Mouse (Mus musculus): Measurements from ENCODE around the gene Nap1l4. TPM values are rescaled to one million over a fixed set of nuclear protein-coding genes. Genes with fewer than 3 reads are reported as not detected.
"Not testable (repeated sequence)": the region's sequence is repeated elsewhere in the genome, so short reads cannot be mapped to it uniquely, and the experiment has no call there.

The Nap1l4 gene
- polyA plus RNA-seq, 1 experiment from 2014 or later = 318 TPM

DNA sequence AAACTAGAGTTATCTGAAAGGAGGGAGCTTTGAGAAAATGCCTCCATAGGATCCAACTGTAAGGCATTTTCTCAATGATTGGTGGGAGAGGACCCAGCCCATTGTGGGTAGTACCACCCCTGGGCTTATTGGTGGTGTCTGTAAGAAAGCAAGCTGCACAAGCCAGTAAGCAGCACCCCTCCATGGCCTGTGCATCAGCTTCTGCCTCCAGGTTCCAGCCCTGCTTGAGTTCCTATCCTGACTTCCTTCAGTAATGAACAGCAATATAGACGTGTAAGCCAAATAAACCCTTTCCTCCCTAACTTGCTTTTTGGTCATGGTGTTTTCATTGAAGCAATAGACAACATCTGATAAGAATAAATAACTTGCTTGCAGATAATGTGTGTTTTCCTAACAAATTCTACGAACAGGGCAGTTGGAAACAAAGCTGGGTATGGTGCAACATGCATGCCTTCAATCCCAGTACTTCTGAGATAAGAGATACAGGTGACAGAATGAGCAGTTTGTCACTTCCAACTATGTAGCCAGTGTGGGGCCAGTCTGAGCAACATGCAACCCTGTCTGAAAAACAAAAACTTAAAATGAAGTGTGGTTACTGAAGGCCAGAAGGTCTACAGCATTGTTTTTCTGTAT, 798 bp upstream of the Nap1l4 start:
- 14% methylated on average over 2 of the region's 2 CpGs for WGBS
- DNase-seq (ENCODE audit: low spot score) = no peak
- Histone ChIP-seq H3K27ac (peak overlapping the region; percentile 98), H3K4me3 (peak overlapping the region; percentile 83), H3K4me1 (peaks cover 15% of the 10 kb centered on the region), H3K9me3 (no peaks in the 10 kb centered on the region), H3K36me3 (peaks cover 13% of the 10 kb centered on the region; the same call in 1 of the 2 replicates), H3K27me3 (ENCODE audit: insufficient read depth, poor library complexity, severe bottlenecking) (no peaks in the 10 kb centered on the region)

DNA sequence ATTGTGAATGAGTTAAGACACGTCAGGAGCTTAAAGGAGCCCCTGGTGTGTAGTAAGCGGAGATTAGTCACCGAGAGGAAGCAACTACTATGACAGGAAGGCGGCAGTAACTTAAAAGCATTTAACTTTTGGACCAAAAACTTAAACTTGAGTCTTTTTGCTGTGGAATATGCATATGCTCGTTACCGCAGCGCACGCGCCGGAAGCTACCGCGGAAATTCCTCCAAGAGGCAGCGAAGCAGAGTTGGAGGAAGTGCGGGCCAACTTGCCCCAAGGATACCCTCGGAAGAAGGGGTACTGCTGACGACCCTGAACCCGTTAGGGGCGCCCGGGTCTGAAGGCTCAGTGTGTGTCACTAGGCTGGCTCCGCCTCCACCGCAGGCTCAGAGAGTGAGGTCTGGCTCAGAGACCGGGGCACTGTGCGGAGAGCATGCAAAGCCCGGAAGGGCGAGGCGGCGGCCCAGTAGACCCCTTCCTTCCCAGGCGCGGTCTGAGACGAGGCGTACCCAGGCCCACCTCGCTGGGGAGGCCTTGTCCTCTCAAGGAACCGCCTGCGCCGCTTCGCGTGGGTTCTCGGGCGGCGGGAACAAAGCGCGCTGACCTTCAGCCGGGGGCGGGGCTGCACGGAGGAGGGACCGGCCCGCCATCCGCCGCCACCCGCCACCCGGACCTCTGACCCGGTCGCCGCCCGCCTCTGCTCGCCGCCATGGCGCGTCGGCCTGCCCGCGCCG, 510 bp downstream of the Nap1l4 start:
- H3K27ac ChIP-seq = peak overlapping the region; percentile 98
- no peaks in the 10 kb centered on the region for H3K27me3 ChIP-seq (ENCODE audit: insufficient read depth, poor library complexity, severe bottlenecking)
- no peaks in the 10 kb centered on the region for H3K9me3 ChIP-seq
- H3K36me3 ChIP-seq = peaks cover 5% of the 10 kb centered on the region; the same call in 1 of the 2 replicates
- peak overlapping the region; percentile 83 for H3K4me3 ChIP-seq
- WGBS = under 1% methylated on average over 63 of the region's 63 CpGs
- peak; percentile 89 for DNase-seq (ENCODE audit: low spot score)
- peaks cover 19% of the 10 kb centered on the region for H3K4me1 ChIP-seq

DNA sequence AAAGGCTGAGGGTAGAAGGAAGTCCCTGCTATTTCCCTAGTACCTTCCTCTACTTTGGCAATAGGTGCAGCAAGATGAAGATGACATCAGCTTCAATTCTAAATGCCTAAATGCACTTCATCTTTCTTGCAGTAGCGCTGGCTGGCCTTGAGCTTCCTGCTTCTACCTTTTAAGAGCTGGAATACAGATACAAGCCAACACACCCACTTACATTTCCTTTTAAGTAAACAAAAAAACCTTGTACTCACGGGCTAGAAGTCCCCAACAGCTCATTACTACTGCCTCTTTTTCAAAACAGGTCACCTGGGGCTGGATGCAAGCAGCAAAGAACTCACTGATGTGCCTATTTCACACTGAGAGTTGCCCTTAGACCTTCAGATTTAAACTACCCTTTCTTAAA, 2.4 kb downstream of the Nap1l4 start:
- Histone ChIP-seq H3K27ac (no peak overlapping the region), H3K27me3 (ENCODE audit: insufficient read depth, poor library complexity, severe bottlenecking) (no peaks in the 10 kb centered on the region), H3K4me3 (no peak overlapping the region), H3K4me1 (peaks cover 25% of the 10 kb centered on the region), H3K36me3 (peaks cover 2% of the 10 kb centered on the region; the same call in 1 of the 2 replicates), H3K9me3 (no peaks in the 10 kb centered on the region)
- no peak for DNase-seq (ENCODE audit: low spot score)
- 70% methylated on average over 2 of the region's 2 CpGs for WGBS

DNA sequence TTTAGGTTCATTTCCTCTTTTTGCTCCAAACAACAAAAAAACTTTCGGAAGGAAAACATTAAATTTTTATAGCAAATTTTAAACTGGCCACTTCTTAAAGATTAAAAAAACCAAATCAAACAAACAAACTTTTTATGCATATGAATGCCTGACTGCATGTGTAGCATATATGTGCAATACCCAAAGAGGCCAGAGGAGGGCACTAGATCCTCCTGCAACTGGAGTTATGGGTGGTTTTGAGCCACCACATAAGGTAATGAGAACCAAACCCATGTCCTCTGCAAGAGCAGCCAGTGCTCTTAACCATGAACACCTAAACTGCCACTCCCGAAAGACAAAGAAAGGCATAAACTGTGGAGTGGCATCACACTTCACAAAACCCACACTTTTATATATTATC, 4.5 kb downstream of the Nap1l4 start:
- peaks cover 7% of the 10 kb centered on the region; the same call in 1 of the 2 replicates for H3K36me3 ChIP-seq
- no peaks in the 10 kb centered on the region for H3K27me3 ChIP-seq (ENCODE audit: insufficient read depth, poor library complexity, severe bottlenecking)
- WGBS = 93% methylated on average over 2 of the region's 2 CpGs
- no peak overlapping the region for H3K4me3 ChIP-seq
- H3K27ac ChIP-seq = no peak overlapping the region
- peaks cover 19% of the 10 kb centered on the region; the same call in 1 of the 2 replicates for H3K4me1 ChIP-seq
- H3K9me3 ChIP-seq = no peaks in the 10 kb centered on the region
- DNase-seq (ENCODE audit: low spot score) = no peak

DNA sequence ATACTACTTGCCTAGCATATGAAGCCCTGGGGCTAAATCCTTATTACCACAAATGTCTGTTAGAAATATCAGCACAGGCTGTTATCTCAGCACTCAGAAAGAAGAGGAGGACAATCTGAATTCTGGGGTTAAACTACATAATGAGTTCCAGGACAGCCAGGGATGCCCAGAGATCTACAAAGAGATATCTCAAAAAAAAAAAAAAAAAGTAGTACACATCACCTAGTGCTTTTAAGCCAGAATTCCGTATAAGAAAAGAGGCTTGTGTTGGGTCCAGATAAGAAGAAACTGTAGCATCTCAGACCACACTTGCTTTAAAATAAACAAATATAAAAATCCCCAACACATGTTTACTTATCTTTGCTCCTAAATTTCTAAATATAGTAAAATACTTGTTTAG, 10.2 kb downstream of the Nap1l4 start:
- Histone ChIP-seq H3K27ac (no peak overlapping the region), H3K4me1 (0 out of 2 replicates have a peak, but pooled peaks cover 9% of the 10 kb centered on the region), H3K36me3 (peaks cover 63% of the 10 kb centered on the region), H3K27me3 (ENCODE audit: insufficient read depth, poor library complexity, severe bottlenecking) (no peaks in the 10 kb centered on the region), H3K4me3 (no peak overlapping the region), H3K9me3 (no peaks in the 10 kb centered on the region)
- 63% methylated on average over 1 of the region's 1 CpGs for WGBS
- DNase-seq (ENCODE audit: low spot score) = no peak

DNA sequence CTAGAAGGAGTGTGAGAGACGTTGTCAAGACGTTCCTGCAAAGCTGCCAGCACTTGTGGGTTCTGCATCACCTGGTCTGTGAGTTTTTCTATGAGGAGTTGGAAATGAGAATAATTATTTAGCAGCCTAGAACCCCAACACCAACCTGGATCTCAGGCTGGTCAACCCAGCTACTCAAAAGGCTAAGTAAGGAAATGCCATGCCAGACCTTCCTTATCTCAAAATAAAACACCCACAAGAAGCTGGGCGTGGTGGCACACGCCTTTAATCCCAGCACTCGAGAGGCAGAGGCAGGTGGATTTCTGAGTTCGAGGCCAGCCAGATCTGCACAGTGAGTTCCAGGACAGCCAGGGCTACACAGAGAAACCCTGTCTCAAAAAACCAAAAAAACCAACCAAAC, 10.7 kb downstream of the Nap1l4 start:
- DNase-seq (ENCODE audit: low spot score) = not testable (repeated sequence)
- H3K36me3 ChIP-seq = peaks cover 68% of the 10 kb centered on the region
- 83% methylated on average over 6 of the region's 6 CpGs for WGBS

DNA sequence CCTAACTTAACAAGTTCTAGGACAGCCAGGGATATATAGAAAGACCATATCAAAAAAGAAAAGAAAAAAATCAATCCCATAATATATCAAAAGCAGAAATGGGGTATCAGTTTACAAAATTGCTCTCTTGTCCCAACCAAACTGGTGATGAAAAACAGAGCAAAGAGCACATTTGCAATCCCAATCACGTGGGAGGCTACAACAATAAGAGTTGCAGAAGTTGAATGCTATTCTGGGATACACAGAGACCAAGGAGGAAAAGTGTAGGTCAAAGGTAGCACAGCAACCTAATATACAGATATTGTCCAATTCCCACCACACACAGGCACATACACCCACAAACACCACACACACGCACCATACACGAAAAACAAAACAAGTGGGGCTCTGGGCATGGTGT, 12.7 kb downstream of the Nap1l4 start:
- H3K36me3 ChIP-seq = peaks cover 85% of the 10 kb centered on the region

More for the DNA sequence above, 10.7 kb downstream of the Nap1l4 start:
- not testable (repeated sequence) for H3K4me1 ChIP-seq; H3K9me3 ChIP-seq; H3K4me3 ChIP-seq; H3K27me3 ChIP-seq (ENCODE audit: insufficient read depth, poor library complexity, severe bottlenecking); H3K27ac ChIP-seq

DNA sequence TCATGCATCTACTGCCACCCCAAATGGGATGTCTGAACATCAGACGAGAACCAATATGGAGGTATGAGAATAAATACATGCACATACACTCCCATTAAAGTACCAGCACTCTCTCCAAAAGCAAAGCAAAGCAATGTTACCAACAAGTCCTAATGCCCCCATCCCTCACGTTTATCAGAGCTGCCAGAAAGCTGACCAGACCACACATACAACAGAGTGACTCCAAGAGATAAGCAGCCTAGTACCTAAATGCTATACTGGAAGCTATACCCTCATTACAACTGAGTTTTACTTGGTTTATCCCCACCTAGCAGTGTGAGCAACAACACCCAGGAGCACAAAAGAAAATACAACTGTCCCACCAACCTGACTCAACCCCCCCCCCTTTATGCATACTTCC, 15.6 kb downstream of the Nap1l4 start:
- no peaks in the 10 kb centered on the region for H3K27me3 ChIP-seq (ENCODE audit: insufficient read depth, poor library complexity, severe bottlenecking)
- no peak overlapping the region for H3K4me3 ChIP-seq
- 66% methylated on average over 2 of the region's 2 CpGs for WGBS
- no peak overlapping the region for H3K27ac ChIP-seq
- H3K4me1 ChIP-seq = no peaks in the 10 kb centered on the region
- H3K9me3 ChIP-seq = no peaks in the 10 kb centered on the region
- peaks cover 99% of the 10 kb centered on the region for H3K36me3 ChIP-seq
- DNase-seq (ENCODE audit: low spot score) = no peak

More for the DNA sequence above, 12.7 kb downstream of the Nap1l4 start:
- H3K27ac ChIP-seq = no peak overlapping the region
- no peak for DNase-seq (ENCODE audit: low spot score)
- 90% methylated on average over 3 of the region's 3 CpGs for WGBS
- no peaks in the 10 kb centered on the region for H3K27me3 ChIP-seq (ENCODE audit: insufficient read depth, poor library complexity, severe bottlenecking)
- no peak overlapping the region for H3K4me3 ChIP-seq
- no peaks in the 10 kb centered on the region for H3K9me3 ChIP-seq
- H3K4me1 ChIP-seq = no peaks in the 10 kb centered on the region

DNA sequence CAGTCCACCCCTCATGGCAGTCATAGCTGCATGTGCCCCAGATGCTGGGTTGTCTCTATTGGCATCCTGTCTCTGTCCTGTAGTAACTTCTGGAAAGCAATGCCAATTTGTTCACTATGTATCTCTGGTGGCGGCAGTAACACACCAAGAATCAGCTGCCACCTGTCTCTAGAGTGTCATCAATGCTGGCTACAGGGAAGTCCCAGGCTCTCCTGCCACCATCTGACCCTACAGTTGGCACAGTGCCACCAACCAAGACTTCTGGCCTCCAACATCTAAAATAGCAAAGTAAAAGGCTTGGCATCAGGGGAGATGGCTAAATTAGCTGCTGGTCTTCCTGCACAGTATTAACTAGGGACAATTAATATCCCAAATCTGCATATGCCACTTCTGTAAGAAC, 16.5 kb downstream of the Nap1l4 start:
- Histone ChIP-seq H3K4me3 (no peak overlapping the region), H3K27ac (no peak overlapping the region), H3K36me3 (peaks cover 99% of the 10 kb centered on the region), H3K27me3 (ENCODE audit: insufficient read depth, poor library complexity, severe bottlenecking) (no peaks in the 10 kb centered on the region), H3K9me3 (no peaks in the 10 kb centered on the region), H3K4me1 (no peaks in the 10 kb centered on the region)
- 87% methylated on average over 1 of the region's 1 CpGs for WGBS
- no peak for DNase-seq (ENCODE audit: low spot score)

DNA sequence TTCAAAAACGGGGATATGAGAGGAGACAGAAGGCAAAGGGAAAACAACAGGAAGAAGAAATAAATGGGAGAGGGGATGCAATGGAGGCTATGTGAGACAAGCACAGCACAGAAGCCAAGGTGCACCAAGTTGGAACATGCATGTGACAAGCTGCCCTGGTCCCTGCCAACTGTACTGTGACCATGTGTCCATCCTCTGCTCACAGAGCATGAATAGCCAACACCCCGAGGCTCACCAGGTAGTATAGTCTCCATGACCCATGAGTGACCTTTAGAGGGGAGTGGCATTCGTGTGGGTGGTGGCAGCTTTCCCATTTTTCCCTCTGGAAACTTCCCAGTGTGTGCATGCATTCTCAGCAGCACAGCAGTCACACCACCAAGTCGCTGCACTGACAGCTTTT, 29.6 kb downstream of the Nap1l4 start:
- 80% methylated on average over 4 of the region's 4 CpGs for WGBS
- Histone ChIP-seq H3K27ac (no peak overlapping the region), H3K9me3 (no peaks in the 10 kb centered on the region), H3K4me3 (no peak overlapping the region), H3K36me3 (peaks cover 97% of the 10 kb centered on the region), H3K4me1 (no peaks in the 10 kb centered on the region), H3K27me3 (ENCODE audit: insufficient read depth, poor library complexity, severe bottlenecking) (no peaks in the 10 kb centered on the region)
- no peak for DNase-seq (ENCODE audit: low spot score)

DNA sequence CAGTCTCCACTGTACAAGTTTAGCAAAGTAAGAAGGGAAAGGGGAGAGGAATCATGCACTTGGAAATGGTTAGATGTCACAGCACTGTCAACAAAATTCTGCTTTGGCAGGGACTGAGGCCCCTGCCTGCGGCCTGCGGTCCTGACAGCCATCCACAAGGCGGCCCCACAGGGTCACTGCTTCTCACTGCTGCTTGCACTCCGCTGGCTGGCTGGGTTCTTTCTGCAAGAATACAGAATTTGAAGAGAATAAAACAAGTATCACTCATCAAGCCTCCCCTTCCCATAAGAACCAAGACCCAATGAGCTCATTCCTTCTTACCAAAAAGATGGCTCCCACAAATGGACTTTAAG, 34.5 kb downstream of the Nap1l4 start:
- H3K4me3 ChIP-seq = no peak overlapping the region
- H3K27ac ChIP-seq = no peak overlapping the region
- no peaks in the 10 kb centered on the region for H3K9me3 ChIP-seq
- peaks cover 8% of the 10 kb centered on the region; the same call in 1 of the 2 replicates for H3K4me1 ChIP-seq
- 96% methylated on average over 4 of the region's 4 CpGs for WGBS
- DNase-seq (ENCODE audit: low spot score) = no peak
- H3K27me3 ChIP-seq (ENCODE audit: insufficient read depth, poor library complexity, severe bottlenecking) = no peaks in the 10 kb centered on the region
- peaks cover 74% of the 10 kb centered on the region for H3K36me3 ChIP-seq

DNA sequence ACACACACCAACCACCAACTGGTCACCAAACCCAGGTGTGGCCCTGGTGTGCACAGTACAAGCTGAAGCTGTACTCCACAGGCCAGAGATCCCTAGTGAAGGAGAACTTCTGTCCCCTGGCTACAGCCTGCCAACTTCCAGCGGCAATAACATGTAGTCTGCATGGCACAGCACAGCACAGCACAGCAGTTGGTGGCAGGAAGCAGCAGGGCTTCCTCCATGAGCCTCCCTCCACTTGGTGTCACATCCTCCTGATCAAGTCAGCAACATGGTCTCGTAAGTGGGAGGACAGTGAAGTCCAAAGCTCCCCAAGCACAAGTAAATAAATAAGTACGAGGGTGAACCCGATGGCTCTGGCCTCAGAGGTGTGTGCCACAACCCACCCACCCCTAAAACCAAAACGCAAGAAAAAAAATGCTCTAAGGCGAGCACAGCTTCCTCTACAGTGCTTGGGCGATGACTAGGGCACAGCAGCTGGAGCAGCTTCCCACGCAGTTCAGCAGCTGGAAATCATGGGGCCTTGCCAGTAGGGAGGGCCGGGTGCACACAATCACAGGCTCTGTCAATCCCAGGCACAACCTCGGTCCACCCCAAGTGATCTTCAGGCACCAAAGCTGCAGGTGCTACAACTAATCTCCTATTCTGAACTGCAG, 35.0 kb downstream of the Nap1l4 start:
- Histone ChIP-seq H3K4me3 (no peak overlapping the region), H3K4me1 (peaks cover 9% of the 10 kb centered on the region; the same call in 1 of the 2 replicates), H3K27ac (no peak overlapping the region), H3K27me3 (ENCODE audit: insufficient read depth, poor library complexity, severe bottlenecking) (no peaks in the 10 kb centered on the region), H3K9me3 (no peaks in the 10 kb centered on the region), H3K36me3 (peaks cover 69% of the 10 kb centered on the region)
- 88% methylated on average over 10 of the region's 10 CpGs for WGBS
- DNase-seq (ENCODE audit: low spot score) = no peak

DNA sequence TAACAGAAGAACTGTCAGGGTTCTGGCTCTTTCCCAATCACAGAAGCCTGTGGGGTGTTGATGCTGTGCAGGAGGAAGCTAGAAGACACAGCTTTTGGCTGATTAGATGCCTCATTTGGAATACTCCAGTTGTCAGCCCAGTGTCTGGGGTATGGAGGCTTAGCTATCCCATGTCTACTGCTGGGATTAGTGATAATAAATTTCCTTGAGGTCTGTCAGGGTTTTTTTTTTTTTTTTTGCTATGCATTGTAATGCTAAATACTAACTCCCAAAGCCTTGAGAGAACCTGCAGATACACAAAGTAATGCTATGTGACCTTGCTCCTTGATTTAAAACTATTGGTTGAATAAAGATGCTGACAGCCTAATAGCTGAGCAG, 37.6 kb downstream of the Nap1l4 start:
- Histone ChIP-seq H3K4me1 (peaks cover 9% of the 10 kb centered on the region; the same call in 1 of the 2 replicates), H3K4me3 (no peak overlapping the region), H3K36me3 (peaks cover 43% of the 10 kb centered on the region), H3K9me3 (no peaks in the 10 kb centered on the region), H3K27me3 (ENCODE audit: insufficient read depth, poor library complexity, severe bottlenecking) (no peaks in the 10 kb centered on the region), H3K27ac (no peak overlapping the region)
- DNase-seq (ENCODE audit: low spot score) = no peak
